ENCODE assay signal across 16 mouse cellular contexts in the genomic region with DNA sequence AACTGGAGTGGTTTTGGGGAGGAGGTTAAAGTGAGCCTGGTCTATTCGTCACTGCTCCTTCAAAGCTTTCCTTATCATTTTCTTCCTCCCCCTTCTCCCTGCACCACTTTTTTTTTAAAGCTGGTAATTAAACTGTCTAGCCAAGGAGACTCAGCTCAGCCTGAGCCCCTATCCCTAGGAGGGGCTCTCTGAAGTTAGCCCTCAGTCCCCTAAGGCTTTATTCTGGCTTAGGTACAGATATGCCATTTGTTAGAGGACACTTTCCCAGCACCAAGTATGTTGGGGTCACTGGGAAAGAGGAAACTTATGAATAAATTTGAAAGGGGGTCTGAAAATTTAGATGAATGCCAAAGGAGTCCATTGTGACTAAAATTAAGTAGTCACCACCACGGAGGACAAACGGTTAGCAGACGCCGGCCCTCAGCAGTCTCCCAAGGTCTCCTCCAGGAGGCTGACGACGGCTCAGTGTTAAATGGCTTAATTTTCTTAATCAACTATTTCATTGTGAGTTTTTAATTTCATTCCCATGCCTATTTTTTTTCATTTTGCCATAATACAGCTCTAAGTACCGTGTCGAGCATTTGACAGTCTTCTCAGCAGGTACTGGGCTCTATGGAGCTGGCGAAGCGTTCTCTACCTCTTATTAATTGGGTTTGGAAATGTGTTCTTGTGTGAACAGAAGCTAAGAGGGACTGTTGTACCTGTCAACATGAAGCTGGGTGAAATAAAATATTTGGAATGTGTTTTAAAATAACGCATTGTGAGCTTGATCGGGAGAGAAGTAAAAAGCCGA.
DNase-seq lines count a peak whose midpoint lies in the region; ATAC-seq lines count a peak whose summit lies in the region.
"Had no signal": no experiment of that assay in that cellular context is flagged by ENCODE, and none has a peak within 500 bp of the region (broad histone marks: within the 10 kb centered on the region; RNA-seq: fewer than 3 reads in every experiment).

No protein-coding gene starts in this region.

- WGBS in forebrain, embryonic 11.5 days: 54% methylated on average over 14 of the region's 14 CpGs
- WGBS in forebrain, embryonic 12.5 days: 58% methylated on average over 14 of the region's 14 CpGs
- 59% methylated on average over 14 of the region's 14 CpGs for WGBS in midbrain, embryonic 11.5 days
- WGBS in midbrain, embryonic 10.5 days: 63% methylated on average over 14 of the region's 14 CpGs
- WGBS in midbrain, embryonic 12.5 days: 43% methylated on average over 14 of the region's 14 CpGs
- 79% methylated on average over 14 of the region's 14 CpGs for WGBS in kidney, embryonic 15.5 days

- H3K4me1 ChIP-seq in forebrain, embryonic 11.5 days (replicated peaks; ENCODE audit: control insufficient read depth, insufficient read depth, low read length): peaks cover 4% of the 10 kb centered on the region
- peaks cover 12% of the 10 kb centered on the region; the same call in 1 of the 2 replicates for H3K4me1 ChIP-seq in forebrain, embryonic 12.5 days
- no peaks in the 10 kb centered on the region for H3K4me1 ChIP-seq in midbrain, embryonic 11.5 days (ENCODE audit: control insufficient read depth, insufficient read depth, low read length)
- peaks cover 36% of the 10 kb centered on the region for H3K4me1 ChIP-seq in midbrain, embryonic 10.5 days
- H3K4me1 ChIP-seq in midbrain, embryonic 12.5 days: peaks cover 7% of the 10 kb centered on the region
- peaks cover 8% of the 10 kb centered on the region for H3K4me1 ChIP-seq in kidney, embryonic 15.5 days

- H3K4me2 ChIP-seq in forebrain, embryonic 11.5 days (ENCODE audit: low read depth, low read length, severe bottlenecking): no peak overlapping the region
- H3K4me2 ChIP-seq in forebrain, embryonic 12.5 days: no peak overlapping the region
- H3K4me2 ChIP-seq in midbrain, embryonic 11.5 days: no peak overlapping the region
- no peak overlapping the region for H3K4me2 ChIP-seq in midbrain, embryonic 12.5 days (replicated peaks)
- H3K4me2 ChIP-seq in kidney, embryonic 15.5 days: no peak overlapping the region

- H3K27me3 ChIP-seq in forebrain, embryonic 11.5 days (ENCODE audit: control insufficient read depth, insufficient read depth, low read length): no peaks in the 10 kb centered on the region
- H3K27me3 ChIP-seq in forebrain, embryonic 12.5 days: no peaks in the 10 kb centered on the region
- H3K27me3 ChIP-seq in midbrain, embryonic 11.5 days (ENCODE audit: control insufficient read depth, insufficient read depth, low read length): no peaks in the 10 kb centered on the region
- H3K27me3 ChIP-seq in midbrain, embryonic 10.5 days (ENCODE audit: low read depth, poor library complexity, severe bottlenecking): no peaks in the 10 kb centered on the region
- no peaks in the 10 kb centered on the region for H3K27me3 ChIP-seq in midbrain, embryonic 12.5 days
- no peaks in the 10 kb centered on the region for H3K27me3 ChIP-seq in kidney, embryonic 15.5 days

- no peak overlapping the region for H3K4me3 ChIP-seq in forebrain, embryonic 11.5 days (ENCODE audit: low read depth, low read length)
- H3K4me3 ChIP-seq in forebrain, embryonic 12.5 days (replicated peaks): no peak overlapping the region
- no peak overlapping the region for H3K4me3 ChIP-seq in midbrain, embryonic 11.5 days (ENCODE audit: low read depth, low read length)
- no peak overlapping the region for H3K4me3 ChIP-seq in midbrain, embryonic 10.5 days
- no peak overlapping the region for H3K4me3 ChIP-seq in midbrain, embryonic 12.5 days
- no peak overlapping the region for H3K4me3 ChIP-seq in kidney, embryonic 15.5 days (replicated peaks)

- no peak overlapping the region for H3K9ac ChIP-seq in forebrain, embryonic 11.5 days (ENCODE audit: low read length)
- H3K9ac ChIP-seq in forebrain, embryonic 12.5 days: no peak overlapping the region
- H3K9ac ChIP-seq in midbrain, embryonic 11.5 days (ENCODE audit: low read length): no peak overlapping the region
- no peak overlapping the region for H3K9ac ChIP-seq in midbrain, embryonic 12.5 days (replicated peaks)
- no peak overlapping the region for H3K9ac ChIP-seq in kidney, embryonic 15.5 days

- H3K9me3 ChIP-seq in forebrain, embryonic 11.5 days (ENCODE audit: control insufficient read depth, low read length): no peaks in the 10 kb centered on the region
- no peaks in the 10 kb centered on the region for H3K9me3 ChIP-seq in forebrain, embryonic 12.5 days
- H3K9me3 ChIP-seq in midbrain, embryonic 11.5 days (ENCODE audit: control insufficient read depth, low read length): no peaks in the 10 kb centered on the region
- H3K9me3 ChIP-seq in midbrain, embryonic 10.5 days (replicated peaks): no peaks in the 10 kb centered on the region
- no peaks in the 10 kb centered on the region for H3K9me3 ChIP-seq in midbrain, embryonic 12.5 days
- H3K9me3 ChIP-seq in kidney, embryonic 15.5 days (replicated peaks): no peaks in the 10 kb centered on the region

- H3K36me3 ChIP-seq in forebrain, embryonic 11.5 days (ENCODE audit: control insufficient read depth, insufficient read depth, low read length): no peaks in the 10 kb centered on the region
- H3K36me3 ChIP-seq in forebrain, embryonic 12.5 days (replicated peaks): no peaks in the 10 kb centered on the region
- no peaks in the 10 kb centered on the region for H3K36me3 ChIP-seq in midbrain, embryonic 11.5 days (ENCODE audit: control insufficient read depth, insufficient read depth, low read length)
- H3K36me3 ChIP-seq in midbrain, embryonic 10.5 days: no peaks in the 10 kb centered on the region
- no peaks in the 10 kb centered on the region for H3K36me3 ChIP-seq in midbrain, embryonic 12.5 days
- no peaks in the 10 kb centered on the region for H3K36me3 ChIP-seq in kidney, embryonic 15.5 days

- DNase-seq in forebrain, embryonic 11.5 days (ENCODE audit: low spot score): no peak
- DNase-seq in midbrain, embryonic 11.5 days (ENCODE audit: low spot score, missing footprints): no peak
- DNase-seq in midbrain, embryonic 10.5 days (ENCODE audit: low spot score): no peak
- DNase-seq in urinary bladder, postnatal 25 days (ENCODE audit: low spot score): no peak
- no peak for DNase-seq in thymus, postnatal 25 days
- DNase-seq: adrenal gland, postnatal 25 days; cerebellum, adult 9-11 months; gastrocnemius, postnatal 36 days; layer of hippocampus, postnatal 36 days had no signal

- peak; percentile 77 for ATAC-seq in forebrain, embryonic 11.5 days (replicated peaks; ENCODE audit: low FRiP score)
- no peak for ATAC-seq in forebrain, embryonic 12.5 days (ENCODE audit: low FRiP score)
- ATAC-seq in midbrain, embryonic 11.5 days (ENCODE audit: low FRiP score): peak; percentile 69
- peak; percentile 31; the same call in 1 of the 2 replicates for ATAC-seq in midbrain, embryonic 12.5 days (ENCODE audit: low FRiP score, low read depth)
- no peak for ATAC-seq in kidney, embryonic 15.5 days (replicated peaks; ENCODE audit: low FRiP score)
- ATAC-seq: intestine, postnatal 0 days; lung, postnatal 0 days had no signal

- H3K27ac ChIP-seq in forebrain, embryonic 11.5 days (ENCODE audit: low read depth, low read length): no peak overlapping the region
- H3K27ac ChIP-seq in forebrain, embryonic 12.5 days: no peak overlapping the region
- no peak overlapping the region for H3K27ac ChIP-seq in midbrain, embryonic 11.5 days (ENCODE audit: low read depth, low read length)
- H3K27ac ChIP-seq in midbrain, embryonic 10.5 days (replicated peaks): no peak overlapping the region
- no peak overlapping the region for H3K27ac ChIP-seq in midbrain, embryonic 12.5 days (replicated peaks)
- no peak overlapping the region for H3K27ac ChIP-seq in kidney, embryonic 15.5 days
- H3K27ac ChIP-seq: macrophage; stomach, postnatal 0 days had no signal

Comparison
In these comparisons a context has a peak if more than half of its experiments do, and no peak if none do; other contexts are left out.
1. ATAC-seq: peak in forebrain, embryonic 11.5 days (single experiment), midbrain, embryonic 11.5 days (single experiment) and midbrain, embryonic 12.5 days (single experiment); none in forebrain, embryonic 12.5 days (single experiment) and kidney, embryonic 15.5 days (single experiment).